Mouse (Mus musculus) neural tube, embryonic 15.5 days (tissue): ENCODE data around the gene Anln. TPM values are rescaled to one million over a fixed set of nuclear protein-coding genes. Genes with fewer than 3 reads are reported as not detected.
"Not testable (repeated sequence)": the region's sequence is repeated elsewhere in the genome, so short reads cannot be mapped to it uniquely, and the experiment has no call there.

Experiments
- ATAC-seq: fragments of 200-750 bp; cut with Nextera tagmentation; 2 replicates; pipeline ENCODE4 v1.8.0; 2017; ENCODE audit warnings: mild to moderate bottlenecking, moderate TSS enrichment, moderate library complexity; ENCODE audit not compliant: low FRiP score
- H3K27ac ChIP-seq: fragments of 300-500 bp; sonication (generic); replicated peaks from 2 replicates; pipeline ENCODE4 v1.5.1; 2015; ENCODE audit warnings: mild to moderate bottlenecking, inconsistent platforms
- H3K27me3 ChIP-seq: fragments of 300-500 bp; sonication (generic); replicated peaks from 2 replicates; pipeline ENCODE4 v1.6.1; 2015; ENCODE audit warnings: inconsistent platforms
- H3K36me3 ChIP-seq: fragments of 300-500 bp; sonication (generic); 2 replicates; pipeline ENCODE4 v1.6.1; 2015; ENCODE audit warnings: inconsistent platforms
- H3K4me1 ChIP-seq: fragments of 300-500 bp; sonication (generic); 2 replicates; pipeline ENCODE4 v1.6.1; 2015; ENCODE audit warnings: inconsistent platforms
- H3K4me2 ChIP-seq: fragments of 300-500 bp; sonication (generic); 2 replicates; pipeline ENCODE4 v1.6.1; 2015; ENCODE audit warnings: inconsistent platforms, mild to moderate bottlenecking, moderate library complexity
- H3K4me3 ChIP-seq: fragments of 300-500 bp; sonication (generic); replicated peaks from 2 replicates; pipeline ENCODE4 v1.5.1; 2015; ENCODE audit warnings: mild to moderate bottlenecking, inconsistent platforms
- H3K9ac ChIP-seq: fragments of 300-500 bp; sonication (generic); replicated peaks from 2 replicates; pipeline ENCODE4 v1.6.1; 2015; ENCODE audit warnings: mild to moderate bottlenecking, inconsistent platforms
- H3K9me3 ChIP-seq: fragments of 300-500 bp; sonication (generic); replicated peaks from 2 replicates; pipeline ENCODE4 v1.6.1; 2016; ENCODE audit warnings: inconsistent platforms
- WGBS: fragments of 180-500 bp; shearing (Covaris S2); methylation state at CpG from one replicate; pipeline ENCODE4 v1.1.7; 2015; ENCODE audit warnings: mixed read lengths; 5-methylcytosine and 5-hydroxymethylcytosine counted together
- polyA plus RNA-seq: library from polyadenylated mRNA; unstranded; fragments of >200 nt; fragmentation: Nextera tagmentation; extraction: Ambion mirVana; gene quantifications from 2 replicates; pipeline ENCODE4 v1.2.1, GENCODE M21; 2015

The Anln gene
- polyA plus RNA-seq, 1 experiment from 2014 or later: 3.7 TPM

DNA sequence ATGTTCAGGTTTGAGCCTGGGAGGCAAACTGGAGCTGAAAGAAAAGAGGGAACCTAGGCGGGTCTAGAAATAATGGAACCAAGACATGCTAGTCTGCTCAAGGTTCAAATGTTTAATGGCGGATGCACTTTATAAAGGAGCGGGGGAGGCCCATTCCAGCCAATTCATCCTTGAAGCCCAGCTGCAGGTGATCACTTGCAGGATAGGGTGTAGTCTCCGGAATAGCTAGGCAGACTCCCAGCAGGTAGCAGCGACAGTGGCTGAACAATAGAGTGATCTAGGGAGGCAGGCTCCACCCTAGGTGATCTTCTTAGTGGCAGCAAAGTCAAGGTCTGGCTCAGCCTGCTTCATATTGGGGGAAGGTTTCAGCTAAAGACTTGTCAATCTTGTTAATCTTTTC is 72.9 kb downstream of the Anln start:
- ATAC-seq, H3K4me3 ChIP-seq, H3K4me1 ChIP-seq, H3K4me2 ChIP-seq, H3K9me3 ChIP-seq, H3K27ac ChIP-seq, H3K27me3 ChIP-seq, H3K9ac ChIP-seq, H3K36me3 ChIP-seq: not testable (repeated sequence)
- whole genome bisulfite sequencing: 66% methylated on average over 5 of the region's 5 CpGs

DNA sequence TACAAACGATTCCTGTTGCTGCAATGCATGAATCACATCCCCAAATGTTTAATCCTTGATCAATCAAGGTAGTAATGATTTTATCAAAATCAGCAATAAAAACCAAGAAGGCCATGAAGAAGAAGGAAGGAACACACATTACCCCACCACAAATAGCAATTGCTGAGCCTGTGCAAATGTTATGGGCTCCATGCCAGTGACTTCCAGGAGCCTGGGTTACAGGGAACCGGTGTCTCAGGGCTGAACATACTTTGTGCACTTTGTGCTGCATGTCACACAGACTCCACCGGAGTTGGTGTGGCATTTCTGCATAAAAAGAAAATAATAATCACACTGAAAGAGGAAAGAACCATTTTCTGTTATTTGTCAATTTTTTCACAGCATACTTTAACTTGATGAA is 74.9 kb downstream of the Anln start:
- H3K9me3 ChIP-seq: peaks cover 4% of the 10 kb centered on the region; the same call in 1 of the 2 replicates
- no peaks in the 10 kb centered on the region for H3K36me3 ChIP-seq
- WGBS: 85% methylated on average over 3 of the region's 3 CpGs
- H3K27me3 ChIP-seq: no peaks in the 10 kb centered on the region
- no peak overlapping the region for H3K9ac ChIP-seq
- H3K4me1 ChIP-seq: no peaks in the 10 kb centered on the region
- H3K4me2 ChIP-seq: no peak overlapping the region
- H3K4me3 ChIP-seq: no peak overlapping the region
- H3K27ac ChIP-seq: no peak overlapping the region
- ATAC-seq: no peak

- no peak overlapping the region for H3K27ac ChIP-seq
- H3K36me3 ChIP-seq: no peaks in the 10 kb centered on the region
- H3K9me3 ChIP-seq: no peaks in the 10 kb centered on the region
- WGBS: 94% methylated on average over 5 of the region's 5 CpGs
- H3K9ac ChIP-seq: no peak overlapping the region
- H3K4me2 ChIP-seq: no peak overlapping the region
- H3K4me1 ChIP-seq: no peaks in the 10 kb centered on the region
- H3K27me3 ChIP-seq: no peaks in the 10 kb centered on the region
- no peak for ATAC-seq
- no peak overlapping the region for H3K4me3 ChIP-seq
Observed at GRCm38 (mm10) chr9:22313218-22313617, 75.8 kb downstream of the Anln start.

- WGBS: 94% methylated on average over 5 of the region's 5 CpGs
- H3K27ac ChIP-seq: no peak overlapping the region
- no peak for ATAC-seq
Observed at GRCm38 (mm10) chr9:22309651-22310050, 79.3 kb downstream of the Anln start.

GRCm38 (mm10) chr9:22307920-22308262 is 81.1 kb downstream of the Anln start:
- WGBS: 12% methylated on average over 9 of the region's 9 CpGs
- Histone ChIP-seq H3K4me2 (peak overlapping the region; percentile 72), H3K27ac (peak overlapping the region; percentile 95), H3K36me3 (peaks cover 23% of the 10 kb centered on the region), H3K9ac (peak overlapping the region; percentile 99; the same call in 1 of the 2 replicates), H3K4me1 (peaks cover 16% of the 10 kb centered on the region), H3K4me3 (peak overlapping the region; percentile 85)
- H3K27me3 ChIP-seq, H3K9me3 ChIP-seq, ATAC-seq: not testable (repeated sequence)

More at GRCm38 (mm10) chr9:22309651-22310050, 79.3 kb downstream of the Anln start:
- Histone ChIP-seq H3K4me2 (no peak overlapping the region), H3K9me3 (no peaks in the 10 kb centered on the region), H3K4me1 (peaks cover 16% of the 10 kb centered on the region), H3K27me3 (no peaks in the 10 kb centered on the region), H3K36me3 (peaks cover 7% of the 10 kb centered on the region), H3K4me3 (no peak overlapping the region), H3K9ac (no peak overlapping the region)

GRCm38 (mm10) chr9:22307156-22307919 is 81.7 kb downstream of the Anln start, which contains the start of gene Zfp810:
Gene Zfp810, minus strand, starts transcription at chr9:22307648.
- WGBS: under 1% methylated on average over 56 of the region's 56 CpGs
- peaks cover 28% of the 10 kb centered on the region for H3K36me3 ChIP-seq
- H3K4me2 ChIP-seq: peak within 1 kb of the TSS; percentile 72
- H3K27ac ChIP-seq: peak within 1 kb of the TSS; percentile 95
- peaks cover 4% of the 10 kb centered on the region; the same call in 1 of the 2 replicates for H3K9me3 ChIP-seq
- H3K4me1 ChIP-seq: peaks cover 16% of the 10 kb centered on the region
- peak within 1 kb of the TSS; percentile 99 for H3K9ac ChIP-seq
- peak; percentile 99 for ATAC-seq
- H3K4me3 ChIP-seq: peak within 1 kb of the TSS; percentile 85
- no peaks in the 10 kb centered on the region for H3K27me3 ChIP-seq

- WGBS: 13% methylated on average over 6 of the region's 6 CpGs
- Histone ChIP-seq H3K27me3 (no peaks in the 10 kb centered on the region), H3K4me2 (peak overlapping the region; percentile 72), H3K9ac (peak overlapping the region; percentile 99), H3K4me3 (peak overlapping the region; percentile 85), H3K4me1 (peaks cover 16% of the 10 kb centered on the region), H3K9me3 (peaks cover 4% of the 10 kb centered on the region; the same call in 1 of the 2 replicates), H3K27ac (peak overlapping the region; percentile 95), H3K36me3 (peaks cover 33% of the 10 kb centered on the region)
- peak; percentile 65; the same call in 1 of the 2 replicates for ATAC-seq
Observed at GRCm38 (mm10) chr9:22306726-22307125, 82.3 kb downstream of the Anln start.

DNA sequence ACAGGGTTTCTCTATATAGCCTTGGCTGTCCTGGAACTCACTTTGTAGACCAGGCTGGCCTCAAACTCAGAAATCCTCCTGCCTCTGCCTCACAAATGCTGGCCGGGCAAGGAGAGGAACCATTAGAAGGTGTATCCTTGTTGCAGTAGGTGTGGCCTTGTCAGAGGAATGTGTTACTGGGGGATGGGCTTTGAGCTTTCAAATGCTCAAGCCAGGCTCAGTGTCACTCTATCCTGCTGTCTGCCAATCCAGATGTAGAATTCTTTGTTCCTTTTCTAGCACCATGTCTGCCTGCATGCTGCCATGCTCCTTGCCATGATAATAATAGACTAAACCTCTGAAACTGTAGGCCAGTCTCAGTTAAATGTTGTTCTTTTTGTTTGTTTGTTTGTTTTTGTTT is 86.8 kb downstream of the Anln start:
- Histone ChIP-seq H3K4me1 (peaks cover 16% of the 10 kb centered on the region), H3K27me3 (no peaks in the 10 kb centered on the region), H3K27ac (no peak overlapping the region), H3K9me3 (peaks cover 4% of the 10 kb centered on the region; the same call in 1 of the 2 replicates), H3K36me3 (peaks cover 71% of the 10 kb centered on the region), H3K9ac (no peak overlapping the region), H3K4me3 (no peak overlapping the region), H3K4me2 (no peak overlapping the region)
- WGBS: 94% methylated on average over 1 of the region's 1 CpGs
- no peak for ATAC-seq

Other genes with a start within 250 kb of the Anln start
- gene Pigyl, start 232.3 kb downstream of the Anln start, polyA plus RNA-seq: 92.5 and 97.0 TPM in 2 replicates
- 0.42 and 0.58 TPM in 2 replicates for gene Zfp872, start 201.1 kb downstream of the Anln start, polyA plus RNA-seq
- 8.8 and 14.0 TPM in 2 replicates for gene Zfp809, start 163.5 kb downstream of the Anln start, polyA plus RNA-seq
- gene Zfp599, start 129.3 kb downstream of the Anln start, polyA plus RNA-seq: 6.8 and 7.6 TPM in 2 replicates
- 27.0 and 28.8 TPM in 2 replicates for gene Zfp810, start 81.5 kb downstream of the Anln start, polyA plus RNA-seq
- 14.8 and 15.0 TPM in 2 replicates for gene 9530077C05Rik, start 22.3 kb upstream of the Anln start, polyA plus RNA-seq
- gene Gm17545, start 65.1 kb upstream of the Anln start, polyA plus RNA-seq: not detected in 2 replicates
- 72.1 and 78.8 TPM in 2 replicates for gene Rp9, start 80.6 kb upstream of the Anln start, polyA plus RNA-seq
- gene Bbs9, start 86.5 kb upstream of the Anln start, polyA plus RNA-seq: 16.4 and 17.4 TPM in 2 replicates